Mouse (Mus musculus) heart, embryonic 11.5 days (tissue): ENCODE results near the gene Mrps18a. TPM values are rescaled to one million over a fixed set of nuclear protein-coding genes. Genes with fewer than 3 reads are reported as not detected.

ENCODE experiments used
- ATAC-seq: fragments of 200-750 bp; cut with Nextera tagmentation; replicated peaks from 2 replicates; pipeline ENCODE4 v1.8.0; 2017; ENCODE audit warnings: moderate library complexity; ENCODE audit not compliant: insufficient number of reproducible peaks, low FRiP score, low TSS enrichment
- H3K27ac ChIP-seq: fragments of 300-500 bp; sonication (generic); 2 replicates; pipeline ENCODE4 v1.5.1; 2014; ENCODE audit warnings: mild to moderate bottlenecking, low read depth, low read length
- H3K27me3 ChIP-seq: fragments of 300-500 bp; sonication (generic); 2 replicates; pipeline ENCODE4 v1.6.1; 2014; ENCODE audit warnings: mild to moderate bottlenecking, low read length, mixed read lengths; ENCODE audit not compliant: control insufficient read depth, insufficient read depth
- H3K36me3 ChIP-seq: fragments of 300-500 bp; sonication (generic); 2 replicates; pipeline ENCODE4 v1.6.1; 2014; ENCODE audit warnings: mild to moderate bottlenecking, low read length, moderate library complexity, mixed read lengths; ENCODE audit not compliant: control insufficient read depth, insufficient read depth
- H3K4me1 ChIP-seq: fragments of 300-500 bp; sonication (generic); 2 replicates; pipeline ENCODE4 v1.6.1; 2014; ENCODE audit warnings: low read length; ENCODE audit not compliant: control insufficient read depth, insufficient read depth
- H3K4me2 ChIP-seq: fragments of 300-500 bp; sonication (generic); 2 replicates; pipeline ENCODE4 v1.6.1; 2014; ENCODE audit warnings: mild to moderate bottlenecking, moderate library complexity
- H3K4me3 ChIP-seq: fragments of 300-500 bp; sonication (generic); 2 replicates; pipeline ENCODE4 v1.5.1; 2014; ENCODE audit warnings: low read depth, low read length
- H3K9ac ChIP-seq: fragments of 300-500 bp; sonication (generic); 2 replicates; pipeline ENCODE4 v1.6.1; 2014; ENCODE audit warnings: mild to moderate bottlenecking, low read depth, low read length, moderate library complexity
- H3K9me3 ChIP-seq: fragments of 300-500 bp; sonication (generic); replicated peaks from 2 replicates; pipeline ENCODE4 v1.6.1; 2016; ENCODE audit warnings: low read length; ENCODE audit not compliant: control insufficient read depth
- WGBS: fragments of 180-500 bp; shearing (Covaris S2); extraction: QIAGEN DNeasy Blood & Tissue Kit; methylation state at CpG from one replicate; pipeline ENCODE4 v1.1.7; 2014; ENCODE audit not compliant: insufficient replicate concordance; 5-methylcytosine and 5-hydroxymethylcytosine counted together
- polyA plus RNA-seq: library from polyadenylated mRNA; unstranded; fragments of >200 nt; fragmentation: Nextera tagmentation; extraction: Ambion mirVana; gene quantifications from 2 replicates; pipeline ENCODE4 v1.2.1, GENCODE M21; 2014

Gene Mrps18a
- polyA plus RNA-seq, 1 experiment from 2014 or later = 123 TPM

- no peak for ATAC-seq
- 78% methylated on average over 12 of the region's 12 CpGs for WGBS
Observed at GRCm38 (mm10) chr17:46123953-46124700, 13.3 kb downstream of the Mrps18a start.

GRCm38 (mm10) chr17:46126608-46127007 lies 15.8 kb downstream of the Mrps18a start:
- no peak overlapping the region for H3K4me3 ChIP-seq
- H3K36me3 ChIP-seq = peaks cover 51% of the 10 kb centered on the region
- ATAC-seq = no peak
- no peaks in the 10 kb centered on the region for H3K27me3 ChIP-seq
- H3K4me1 ChIP-seq = no peaks in the 10 kb centered on the region
- no peaks in the 10 kb centered on the region for H3K9me3 ChIP-seq
- H3K27ac ChIP-seq = no peak overlapping the region
- WGBS = 80% methylated on average over 6 of the region's 6 CpGs
- H3K9ac ChIP-seq = no peak overlapping the region
- no peak overlapping the region for H3K4me2 ChIP-seq

More at GRCm38 (mm10) chr17:46123953-46124700, 13.3 kb downstream of the Mrps18a start:
- Histone ChIP-seq H3K9me3 (no peaks in the 10 kb centered on the region), H3K4me1 (no peaks in the 10 kb centered on the region), H3K4me3 (no peak overlapping the region), H3K36me3 (peaks cover 53% of the 10 kb centered on the region), H3K9ac (no peak overlapping the region), H3K4me2 (no peak overlapping the region), H3K27me3 (no peaks in the 10 kb centered on the region), H3K27ac (no peak overlapping the region)

- H3K4me1 ChIP-seq = peaks cover 3% of the 10 kb centered on the region; the same call in 1 of the 2 replicates
- WGBS = 74% methylated on average over 6 of the region's 6 CpGs
- ATAC-seq = no peak
- H3K9ac ChIP-seq = no peak overlapping the region
- no peaks in the 10 kb centered on the region for H3K9me3 ChIP-seq
- H3K4me3 ChIP-seq = no peak overlapping the region
- no peaks in the 10 kb centered on the region for H3K27me3 ChIP-seq
- no peak overlapping the region for H3K4me2 ChIP-seq
- peaks cover 51% of the 10 kb centered on the region for H3K36me3 ChIP-seq
- no peak overlapping the region for H3K27ac ChIP-seq
Observed at GRCm38 (mm10) chr17:46127814-46128493, 17.2 kb downstream of the Mrps18a start.

GRCm38 (mm10) chr17:46129741-46130498 lies 19.1 kb downstream of the Mrps18a start:
- 75% methylated on average over 13 of the region's 13 CpGs for WGBS
- peaks cover 36% of the 10 kb centered on the region for H3K36me3 ChIP-seq
- peaks cover 3% of the 10 kb centered on the region; the same call in 1 of the 2 replicates for H3K4me1 ChIP-seq
- H3K4me2 ChIP-seq = no peak overlapping the region
- H3K27ac ChIP-seq = no peak overlapping the region; the same call in 1 of the 2 replicates
- ATAC-seq = no peak
- no peaks in the 10 kb centered on the region for H3K9me3 ChIP-seq
- no peak overlapping the region for H3K9ac ChIP-seq
- H3K4me3 ChIP-seq = no peak overlapping the region
- no peaks in the 10 kb centered on the region for H3K27me3 ChIP-seq

GRCm38 (mm10) chr17:46132058-46132718 lies 21.4 kb downstream of the Mrps18a start:
- Histone ChIP-seq H3K9ac (0 out of 2 replicates have a peak overlapping the region, but pooled peaks have one; percentile 22), H3K27me3 (no peaks in the 10 kb centered on the region), H3K4me3 (no peak overlapping the region), H3K4me1 (peaks cover 3% of the 10 kb centered on the region; the same call in 1 of the 2 replicates), H3K9me3 (no peaks in the 10 kb centered on the region), H3K27ac (no peak overlapping the region), H3K4me2 (no peak overlapping the region), H3K36me3 (peaks cover 22% of the 10 kb centered on the region)
- ATAC-seq = no peak
- WGBS = 16% methylated on average over 12 of the region's 12 CpGs

- Histone ChIP-seq H3K4me2 (no peak overlapping the region), H3K4me3 (no peak overlapping the region), H3K27ac (no peak overlapping the region), H3K36me3 (peaks cover 17% of the 10 kb centered on the region), H3K27me3 (no peaks in the 10 kb centered on the region), H3K9ac (no peak overlapping the region), H3K4me1 (peaks cover 3% of the 10 kb centered on the region; the same call in 1 of the 2 replicates), H3K9me3 (no peaks in the 10 kb centered on the region)
- ATAC-seq = no peak
- 38% methylated on average over 8 of the region's 8 CpGs for WGBS
Observed at GRCm38 (mm10) chr17:46132862-46133261, 22.1 kb downstream of the Mrps18a start.

- Histone ChIP-seq H3K27me3 (no peaks in the 10 kb centered on the region), H3K4me2 (no peak overlapping the region), H3K9ac (no peak overlapping the region), H3K4me1 (peaks cover 6% of the 10 kb centered on the region), H3K4me3 (no peak overlapping the region), H3K36me3 (0 out of 2 replicates have a peak, but pooled peaks cover 3% of the 10 kb centered on the region), H3K9me3 (no peaks in the 10 kb centered on the region), H3K27ac (no peak overlapping the region)
- ATAC-seq = no peak
- 59% methylated on average over 8 of the region's 8 CpGs for WGBS
Observed at GRCm38 (mm10) chr17:46138563-46139236, 27.9 kb downstream of the Mrps18a start.
